8 mouse cellular contexts compared by ENCODE assay signal in genomic region chr19:43530197-43530770, GRCm38 (mm10). TPM values are rescaled to one million over a fixed set of nuclear protein-coding genes. Genes with fewer than 3 reads are reported as not detected.
DNase-seq lines count a peak whose midpoint lies in the region; ATAC-seq and TF ChIP-seq lines count a peak whose summit lies in the region.

No protein-coding gene starts in this region.

- no peak for TF ChIP-seq POLR2A in testis, adult 2 months (IDR thresholded peaks at IDR 0.05; ENCODE audit: control insufficient read depth, low read depth, low read length)

- 1% methylated on average over 13 of the region's 13 CpGs for WGBS in heart, embryonic 15.5 days
- WGBS in liver, postnatal 0 days (ENCODE audit: insufficient replicate concordance), result 2% methylated on average over 13 of the region's 13 CpGs
- 3% methylated on average over 13 of the region's 13 CpGs for whole genome bisulfite sequencing in neural tube, embryonic 14.5 days

- peak overlapping the region; percentile 64 for H3K4me2 ChIP-seq in heart, embryonic 15.5 days
- H3K4me2 ChIP-seq in liver, postnatal 0 days (ENCODE audit: low read depth, low read length), result peak overlapping the region; percentile 20
- H3K4me2 ChIP-seq in neural tube, embryonic 14.5 days (ENCODE audit: low read depth, low read length), result peak overlapping the region; percentile 12

- no peak overlapping the region for H3K9ac ChIP-seq in heart, embryonic 15.5 days
- no peak overlapping the region; the same call in 1 of the 2 replicates for H3K9ac ChIP-seq in liver, postnatal 0 days (replicated peaks)
- H3K9ac ChIP-seq in neural tube, embryonic 14.5 days (replicated peaks; ENCODE audit: low read depth, low read length), result no peak overlapping the region

- peak; percentile 80 for DNase-seq in fibroblast of lung, adult 2 months (ENCODE audit: low read depth)
- DNase-seq in kidney, postnatal 14 days, result peak; percentile 81
- peak; percentile 75 for DNase-seq in liver, postnatal 0 days

- peak; percentile 73; the same call in 1 of the 2 replicates for ATAC-seq in heart, embryonic 15.5 days (replicated peaks; ENCODE audit: insufficient number of reproducible peaks, insufficient read depth, low FRiP score, low read depth)
- peak; percentile 37 for ATAC-seq in liver, postnatal 0 days
- ATAC-seq in neural tube, embryonic 14.5 days (ENCODE audit: low read depth), result peak; percentile 75

- TF ChIP-seq CTCF in E14TG2a.4 (conservative IDR thresholded peaks at IDR 0.05; ENCODE audit: low read length), result peak; percentile 56
- TF ChIP-seq CTCF in liver, postnatal 0 days (IDR thresholded peaks at IDR 0.05; ENCODE audit: low read depth), result peak; percentile 86
- TF ChIP-seq CTCF in testis, adult 2 months (IDR thresholded peaks at IDR 0.05; ENCODE audit: control insufficient read depth, insufficient read depth, insufficient replicate concordance, low read depth, low read length), result peak; percentile 75; the same call in 1 of the 2 replicates

- peaks cover 41% of the 10 kb centered on the region for H3K4me1 ChIP-seq in E14TG2a.4 (replicated peaks; ENCODE audit: low read depth, low read length)
- no peaks in the 10 kb centered on the region for H3K4me1 ChIP-seq in brown adipose tissue, adult 24 weeks (ENCODE audit: control insufficient read depth, insufficient read depth, insufficient read length, low read length)
- H3K4me1 ChIP-seq in heart, embryonic 15.5 days (replicated peaks), result peaks cover 10% of the 10 kb centered on the region
- H3K4me1 ChIP-seq in liver, postnatal 0 days (ENCODE audit: insufficient read depth), result peaks cover 3% of the 10 kb centered on the region; the same call in 1 of the 2 replicates
- peaks cover 2% of the 10 kb centered on the region for H3K4me1 ChIP-seq in neural tube, embryonic 14.5 days (ENCODE audit: control insufficient read depth, insufficient read depth, low read length)
- peaks cover 5% of the 10 kb centered on the region for H3K4me1 ChIP-seq in testis, adult 2 months (ENCODE audit: control insufficient read depth, insufficient read depth, low read length)

- H3K4me3 ChIP-seq in E14TG2a.4 (replicated peaks; ENCODE audit: low read length), result no peak overlapping the region
- peak overlapping the region; percentile 37 for H3K4me3 ChIP-seq in brown adipose tissue, adult 24 weeks (ENCODE audit: insufficient read depth, low read depth, low read length)
- peak overlapping the region; percentile 36 for H3K4me3 ChIP-seq in heart, embryonic 15.5 days
- peak overlapping the region; percentile 15; the same call in 1 of the 2 replicates for H3K4me3 ChIP-seq in liver, postnatal 0 days (ENCODE audit: low read depth, low read length)
- H3K4me3 ChIP-seq in neural tube, embryonic 14.5 days (ENCODE audit: low read depth, low read length), result no peak overlapping the region
- H3K4me3 ChIP-seq in testis, adult 2 months (ENCODE audit: control insufficient read depth, low read depth, low read length), result no peak overlapping the region; the same call in 1 of the 2 replicates

- no peaks in the 10 kb centered on the region for H3K36me3 ChIP-seq in E14TG2a.4 (ENCODE audit: insufficient read depth, low read length)
- H3K36me3 ChIP-seq in heart, embryonic 15.5 days, result no peaks in the 10 kb centered on the region
- H3K36me3 ChIP-seq in liver, postnatal 0 days (replicated peaks; ENCODE audit: insufficient read depth, low read length), result no peaks in the 10 kb centered on the region
- no peaks in the 10 kb centered on the region for H3K36me3 ChIP-seq in neural tube, embryonic 14.5 days (ENCODE audit: control insufficient read depth, insufficient read depth, low read length)
- H3K36me3 ChIP-seq in testis, adult 2 months (ENCODE audit: control insufficient read depth, insufficient read depth, low read length), result no peaks in the 10 kb centered on the region

- no peak overlapping the region for H3K27ac ChIP-seq in brown adipose tissue, adult 24 weeks (replicated peaks; ENCODE audit: low read depth, low read length)
- H3K27ac ChIP-seq in heart, embryonic 15.5 days, result no peak overlapping the region
- H3K27ac ChIP-seq in liver, postnatal 0 days (ENCODE audit: low read depth), result no peak overlapping the region
- no peak overlapping the region for H3K27ac ChIP-seq in neural tube, embryonic 14.5 days (ENCODE audit: low read depth, low read length)
- no peak overlapping the region for H3K27ac ChIP-seq in testis, adult 2 months (ENCODE audit: control insufficient read depth, insufficient read depth, low read depth, low read length)

- no peaks in the 10 kb centered on the region for H3K9me3 ChIP-seq in E14TG2a.4 (ENCODE audit: low read length)
- H3K9me3 ChIP-seq in heart, embryonic 15.5 days (replicated peaks), result no peaks in the 10 kb centered on the region
- H3K9me3 ChIP-seq in liver, postnatal 0 days (ENCODE audit: low read length), result no peaks in the 10 kb centered on the region
- H3K9me3 ChIP-seq in neural tube, embryonic 14.5 days (ENCODE audit: control insufficient read depth, low read length), result no peaks in the 10 kb centered on the region

- H3K27me3 ChIP-seq in E14TG2a.4 (ENCODE audit: insufficient read depth, low read length), result no peaks in the 10 kb centered on the region
- peaks cover 4% of the 10 kb centered on the region; the same call in 1 of the 2 replicates for H3K27me3 ChIP-seq in heart, embryonic 15.5 days
- H3K27me3 ChIP-seq in liver, postnatal 0 days (ENCODE audit: insufficient read depth, low read length), result no peaks in the 10 kb centered on the region
- no peaks in the 10 kb centered on the region for H3K27me3 ChIP-seq in neural tube, embryonic 14.5 days (ENCODE audit: control insufficient read depth, insufficient read depth, low read length)
- no peaks in the 10 kb centered on the region for H3K27me3 ChIP-seq in testis, adult 2 months (ENCODE audit: control insufficient read depth, insufficient read depth, low read length)

- TF ChIP-seq EP300 in liver, postnatal 0 days (IDR thresholded peaks at IDR 0.05; ENCODE audit: low read depth), result no peak

RNA-seq across cellular contexts. Expression of gene Got1, which starts 5.9 kb away (rescaled TPM):
- 21.7 and 26.5 TPM in 2 replicates for polyA plus RNA-seq in brown adipose tissue, adult 24 weeks (2012; ENCODE audit: insufficient read depth, insufficient read length, missing spikeins)
- polyA plus RNA-seq in heart, embryonic 15.5 days (2015; fragmentation: Nextera tagmentation; extraction: Ambion mirVana), result 189 and 233 TPM in 2 replicates
- 127 and 137 TPM in 2 replicates for polyA plus RNA-seq in liver, postnatal 0 days (2015; fragmentation: Nextera tagmentation; extraction: Ambion mirVana)
- polyA plus RNA-seq in neural tube, embryonic 14.5 days (2014; fragmentation: Nextera tagmentation; extraction: Ambion mirVana), result 81.8 and 99.5 TPM in 2 replicates
- polyA plus RNA-seq in testis, adult 2 months (2012; rRNA removed), result 13.4 and 14.2 TPM in 2 replicates

Comparison
In these comparisons a context has a peak if more than half of its experiments do, and no peak if none do; other contexts are left out.
1. H3K4me3 ChIP-seq: peak in brown adipose tissue, adult 24 weeks (single experiment), heart, embryonic 15.5 days (single experiment) and liver, postnatal 0 days (single experiment); none in E14TG2a.4 (single experiment), neural tube, embryonic 14.5 days (single experiment) and testis, adult 2 months (single experiment).
2. H3K4me2 ChIP-seq: peak in every context shown above with its lines; median percentile 64 in heart, embryonic 15.5 days; 20 in liver, postnatal 0 days; 12 in neural tube, embryonic 14.5 days.
3. Peak in every context shown above with its lines, with median percentiles within 50 percentile points of each other: CTCF ChIP-seq, DNase-seq and ATAC-seq.